Mouse (Mus musculus): ENCODE results near the gene Gabrr3. TPM values are rescaled to one million over a fixed set of nuclear protein-coding genes. Genes with fewer than 3 reads are reported as not detected.

The Gabrr3 gene
- polyA plus RNA-seq, 1 experiment from 2014 or later: 0.04 TPM

DNA sequence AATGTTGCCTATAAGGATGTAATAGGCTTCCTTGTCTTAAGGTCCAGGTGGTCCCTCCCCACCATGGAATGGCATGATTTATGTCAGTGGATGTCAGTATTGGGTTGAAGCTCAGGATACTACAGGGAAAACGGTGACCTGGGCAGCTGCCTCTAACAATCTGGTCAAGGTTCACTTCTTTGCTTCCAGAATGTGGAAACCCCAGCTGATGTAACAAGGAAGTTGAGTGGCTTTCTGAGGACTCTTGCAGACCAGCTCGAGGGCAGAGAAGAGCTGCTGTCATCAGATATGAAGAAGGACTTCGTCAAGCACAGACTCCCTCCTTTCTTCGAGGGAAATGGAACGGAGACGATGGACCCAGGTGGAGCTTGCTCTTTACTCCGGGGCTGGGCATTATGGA is 80.1 kb downstream of the Gabrr3 start:
- 89% methylated on average over 7 of the region's 7 CpGs for WGBS
- H3K4me3 ChIP-seq (ENCODE audit: low read depth, low read length): no peak overlapping the region
- H3K27me3 ChIP-seq (ENCODE audit: control insufficient read depth, insufficient read depth, low read length): no peaks in the 10 kb centered on the region
- no peak overlapping the region for H3K4me2 ChIP-seq (ENCODE audit: low read depth, low read length)
- no peak for ATAC-seq (ENCODE audit: low read depth)
- H3K4me1 ChIP-seq (ENCODE audit: control insufficient read depth, insufficient read depth, low read length): no peaks in the 10 kb centered on the region
- H3K36me3 ChIP-seq (ENCODE audit: control insufficient read depth, insufficient read depth, low read length): no peaks in the 10 kb centered on the region
- H3K27ac ChIP-seq (ENCODE audit: low read depth, low read length): no peak overlapping the region
- H3K9me3 ChIP-seq (ENCODE audit: control insufficient read depth, low read length): no peaks in the 10 kb centered on the region
- no peak overlapping the region for H3K9ac ChIP-seq (replicated peaks; ENCODE audit: low read depth, low read length)

DNA sequence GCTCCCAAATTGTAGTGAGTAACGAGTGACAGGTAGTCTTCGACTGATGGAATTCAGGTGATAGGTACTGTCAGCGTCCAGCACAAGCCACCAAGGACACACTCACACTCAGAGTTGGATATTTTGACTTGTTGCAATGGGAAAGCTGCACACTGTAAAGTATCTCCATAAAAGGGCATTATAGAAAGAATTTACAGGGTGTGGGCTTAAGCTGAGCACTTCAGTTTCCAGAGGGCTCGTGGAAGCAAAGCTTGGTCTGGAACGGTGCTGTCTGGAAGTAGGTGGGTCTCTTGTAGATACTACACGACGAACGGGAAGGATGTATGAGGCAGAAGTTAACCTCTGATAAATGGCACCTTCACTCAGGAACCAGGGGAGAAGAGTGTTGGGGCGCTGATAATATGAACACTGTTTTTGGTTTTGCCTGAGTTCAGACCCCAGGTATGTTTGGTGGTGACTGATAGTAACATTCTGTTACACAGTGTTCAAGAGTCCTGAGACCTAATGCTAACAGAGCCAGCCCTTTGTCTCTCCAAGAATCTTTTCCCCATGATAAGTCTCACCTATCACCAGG is 80.9 kb downstream of the Gabrr3 start:
- H3K4me2 ChIP-seq (ENCODE audit: low read depth, low read length): no peak overlapping the region
- ATAC-seq (ENCODE audit: low read depth): no peak
- H3K36me3 ChIP-seq (ENCODE audit: control insufficient read depth, insufficient read depth, low read length): no peaks in the 10 kb centered on the region
- H3K27me3 ChIP-seq (ENCODE audit: control insufficient read depth, insufficient read depth, low read length): no peaks in the 10 kb centered on the region
- 96% methylated on average over 9 of the region's 9 CpGs for WGBS
- H3K4me3 ChIP-seq (ENCODE audit: low read depth, low read length): no peak overlapping the region
- no peaks in the 10 kb centered on the region for H3K4me1 ChIP-seq (ENCODE audit: control insufficient read depth, insufficient read depth, low read length)
- no peak overlapping the region for H3K27ac ChIP-seq (ENCODE audit: low read depth, low read length)
- no peak overlapping the region for H3K9ac ChIP-seq (replicated peaks; ENCODE audit: low read depth, low read length)
- H3K9me3 ChIP-seq (ENCODE audit: control insufficient read depth, low read length): no peaks in the 10 kb centered on the region

DNA sequence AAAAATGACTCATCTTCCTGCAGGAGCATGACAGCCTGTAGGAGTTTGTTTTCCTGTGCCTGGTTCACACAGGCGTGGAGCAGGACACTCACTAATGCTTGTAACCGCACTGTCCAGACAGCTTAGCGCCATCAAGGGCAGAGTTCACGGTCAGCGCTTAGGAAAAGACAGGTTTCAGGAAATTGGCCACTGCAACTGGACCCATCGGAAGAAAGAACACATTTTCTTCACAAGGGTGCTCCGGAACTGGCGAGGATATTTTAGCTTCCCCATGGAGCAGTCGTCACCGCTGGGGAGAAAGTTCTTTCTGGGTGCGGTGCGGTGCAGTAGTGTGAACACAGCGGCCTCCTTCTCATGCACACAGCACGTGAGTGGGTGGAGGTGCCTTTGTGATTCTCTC is 86.1 kb downstream of the Gabrr3 start:
- Histone ChIP-seq H3K27me3 (ENCODE audit: control insufficient read depth, insufficient read depth, low read length) (no peaks in the 10 kb centered on the region), H3K36me3 (ENCODE audit: control insufficient read depth, insufficient read depth, low read length) (no peaks in the 10 kb centered on the region), H3K4me1 (ENCODE audit: control insufficient read depth, insufficient read depth, low read length) (no peaks in the 10 kb centered on the region), H3K9ac (replicated peaks; ENCODE audit: low read depth, low read length) (no peak overlapping the region), H3K4me2 (ENCODE audit: low read depth, low read length) (no peak overlapping the region), H3K27ac (ENCODE audit: low read depth, low read length) (no peak overlapping the region), H3K9me3 (ENCODE audit: control insufficient read depth, low read length) (no peaks in the 10 kb centered on the region), H3K4me3 (ENCODE audit: low read depth, low read length) (no peak overlapping the region)
- 92% methylated on average over 14 of the region's 14 CpGs for WGBS
- ATAC-seq (ENCODE audit: low read depth): no peak

DNA sequence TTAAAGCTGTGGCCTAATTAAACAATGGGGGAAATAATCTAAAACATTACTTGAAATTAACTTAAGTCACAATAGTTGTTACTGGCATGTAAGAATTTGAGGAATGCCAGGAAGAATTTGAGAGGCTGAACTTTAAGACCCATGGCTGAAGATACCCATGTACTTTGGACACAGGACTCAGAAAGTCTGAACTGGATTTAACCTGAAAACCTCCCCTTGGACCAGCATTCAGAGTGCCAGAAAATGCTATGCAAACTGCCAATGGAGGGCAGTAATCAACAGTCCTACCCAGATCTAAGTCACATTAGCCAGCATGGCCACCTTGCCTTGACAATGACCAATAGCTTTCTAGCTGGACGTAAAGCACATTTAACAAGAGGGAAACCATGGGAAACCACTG is 90.8 kb downstream of the Gabrr3 start:
- no peak for ATAC-seq (ENCODE audit: low read depth)
- no peaks in the 10 kb centered on the region for H3K9me3 ChIP-seq (ENCODE audit: control insufficient read depth, low read length)
- H3K4me1 ChIP-seq (ENCODE audit: control insufficient read depth, insufficient read depth, low read length): no peaks in the 10 kb centered on the region
- no peak overlapping the region for H3K4me3 ChIP-seq (ENCODE audit: low read depth, low read length)
- H3K9ac ChIP-seq (replicated peaks; ENCODE audit: low read depth, low read length): no peak overlapping the region
- no peak overlapping the region for H3K4me2 ChIP-seq (ENCODE audit: low read depth, low read length)
- WGBS: 80% methylated on average over 1 of the region's 1 CpGs
- no peaks in the 10 kb centered on the region for H3K36me3 ChIP-seq (ENCODE audit: control insufficient read depth, insufficient read depth, low read length)
- no peaks in the 10 kb centered on the region for H3K27me3 ChIP-seq (ENCODE audit: control insufficient read depth, insufficient read depth, low read length)
- no peak overlapping the region for H3K27ac ChIP-seq (ENCODE audit: low read depth, low read length)

DNA sequence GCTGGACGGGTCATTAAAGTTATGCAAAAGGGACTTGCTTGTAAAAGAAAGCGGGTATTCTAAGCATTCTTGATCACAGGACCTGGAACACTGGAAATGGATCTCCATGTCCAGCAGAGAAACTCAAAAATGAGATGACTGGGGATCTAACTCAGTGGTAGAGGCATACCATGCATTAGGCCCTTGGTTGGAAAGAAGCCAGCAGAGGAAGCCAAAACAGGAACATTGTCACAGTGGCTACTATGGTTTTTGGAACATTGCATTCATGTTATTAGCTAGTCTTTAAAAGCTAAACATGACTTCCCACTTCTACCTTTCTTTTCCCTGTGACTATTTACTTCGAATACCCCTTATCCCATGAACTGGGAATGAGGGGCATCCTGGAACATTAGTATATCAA is 92.0 kb downstream of the Gabrr3 start:
- 96% methylated on average over 3 of the region's 3 CpGs for WGBS
- ATAC-seq (ENCODE audit: low read depth): no peak
- H3K9ac ChIP-seq (replicated peaks; ENCODE audit: low read depth, low read length): no peak overlapping the region
- no peaks in the 10 kb centered on the region for H3K4me1 ChIP-seq (ENCODE audit: control insufficient read depth, insufficient read depth, low read length)
- H3K36me3 ChIP-seq (ENCODE audit: control insufficient read depth, insufficient read depth, low read length): no peaks in the 10 kb centered on the region
- H3K27me3 ChIP-seq (ENCODE audit: control insufficient read depth, insufficient read depth, low read length): no peaks in the 10 kb centered on the region
- H3K27ac ChIP-seq (ENCODE audit: low read depth, low read length): no peak overlapping the region
- no peak overlapping the region for H3K4me2 ChIP-seq (ENCODE audit: low read depth, low read length)
- H3K9me3 ChIP-seq (ENCODE audit: control insufficient read depth, low read length): no peaks in the 10 kb centered on the region
- no peak overlapping the region for H3K4me3 ChIP-seq (ENCODE audit: low read depth, low read length)

DNA sequence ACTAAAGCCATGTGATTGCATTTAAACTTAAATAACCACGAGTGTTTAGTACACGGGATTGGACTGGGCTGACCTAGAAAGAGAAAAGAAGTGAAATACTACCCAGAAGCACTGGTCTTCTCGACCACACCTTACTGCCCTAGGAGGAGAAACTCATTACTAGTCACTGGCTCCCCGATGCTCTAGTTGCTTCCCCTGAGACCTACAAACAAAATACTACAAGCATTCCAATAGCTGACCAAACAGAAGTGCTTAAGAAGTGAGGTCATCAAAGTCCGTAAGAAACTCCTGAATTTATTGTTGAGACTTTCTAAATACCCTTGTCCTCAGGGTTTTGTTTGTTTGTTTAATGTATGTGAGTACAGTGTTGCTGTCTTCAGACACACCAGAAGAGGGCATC is 102.7 kb downstream of the Gabrr3 start:
- WGBS: 91% methylated on average over 5 of the region's 5 CpGs
- no peaks in the 10 kb centered on the region for H3K9me3 ChIP-seq (ENCODE audit: control insufficient read depth, low read length)
- no peaks in the 10 kb centered on the region for H3K36me3 ChIP-seq (ENCODE audit: control insufficient read depth, insufficient read depth, low read length)
- no peak overlapping the region for H3K4me3 ChIP-seq (ENCODE audit: low read depth, low read length)
- no peak overlapping the region for H3K4me2 ChIP-seq (ENCODE audit: low read depth, low read length)
- H3K27ac ChIP-seq (ENCODE audit: low read depth, low read length): no peak overlapping the region
- no peaks in the 10 kb centered on the region for H3K27me3 ChIP-seq (ENCODE audit: control insufficient read depth, insufficient read depth, low read length)
- no peak overlapping the region for H3K9ac ChIP-seq (replicated peaks; ENCODE audit: low read depth, low read length)
- H3K4me1 ChIP-seq (ENCODE audit: control insufficient read depth, insufficient read depth, low read length): no peaks in the 10 kb centered on the region
- ATAC-seq (ENCODE audit: low read depth): no peak

Other genes with a start within 250 kb of the Gabrr3 start
- not detected in 2 replicates for gene Olfr196, start 236.9 kb upstream of the Gabrr3 start, polyA plus RNA-seq (2014; fragmentation: Nextera tagmentation; extraction: Ambion mirVana)
- not detected in 2 replicates for gene Olfr198, start 203.8 kb upstream of the Gabrr3 start, polyA plus RNA-seq (2014; fragmentation: Nextera tagmentation; extraction: Ambion mirVana)
- not detected in 2 replicates for gene Olfr199, start 187.6 kb upstream of the Gabrr3 start, polyA plus RNA-seq (2014; fragmentation: Nextera tagmentation; extraction: Ambion mirVana)
- gene Olfr201, start 134.7 kb upstream of the Gabrr3 start, polyA plus RNA-seq (2014; fragmentation: Nextera tagmentation; extraction: Ambion mirVana): not detected in 2 replicates
- not detected in 2 replicates for gene Olfr202, start 120.5 kb upstream of the Gabrr3 start, polyA plus RNA-seq (2014; fragmentation: Nextera tagmentation; extraction: Ambion mirVana)
- gene Olfr203, start 108.5 kb upstream of the Gabrr3 start, polyA plus RNA-seq (2014; fragmentation: Nextera tagmentation; extraction: Ambion mirVana): not detected in 2 replicates
- gene Olfr204, start 89.1 kb upstream of the Gabrr3 start, polyA plus RNA-seq (2014; fragmentation: Nextera tagmentation; extraction: Ambion mirVana): not detected in 2 replicates
- gene Olfr205, start 76.2 kb upstream of the Gabrr3 start, polyA plus RNA-seq (2014; fragmentation: Nextera tagmentation; extraction: Ambion mirVana): not detected in 2 replicates
- gene Olfr206, start 58.1 kb upstream of the Gabrr3 start, polyA plus RNA-seq (2014; fragmentation: Nextera tagmentation; extraction: Ambion mirVana): not detected in 2 replicates
- not detected in 2 replicates for gene Olfr209, start 43.3 kb upstream of the Gabrr3 start, polyA plus RNA-seq (2014; fragmentation: Nextera tagmentation; extraction: Ambion mirVana)
- gene Riox2, start 64.4 kb downstream of the Gabrr3 start, polyA plus RNA-seq (2014; fragmentation: Nextera tagmentation; extraction: Ambion mirVana): 12.2 and 12.8 TPM in 2 replicates
- 2.2 and 3.9 TPM in 2 replicates for gene Crybg3, start 193.6 kb downstream of the Gabrr3 start, polyA plus RNA-seq (2014; fragmentation: Nextera tagmentation; extraction: Ambion mirVana)
- gene Arl6, start 232.1 kb downstream of the Gabrr3 start, polyA plus RNA-seq (2014; fragmentation: Nextera tagmentation; extraction: Ambion mirVana): 47.0 and 50.5 TPM in 2 replicates